Mouse (Mus musculus): Measurements from ENCODE around the gene Fxyd7. TPM values are rescaled to one million over a fixed set of nuclear protein-coding genes. Genes with fewer than 3 reads are reported as not detected.

Fxyd7 gene
- polyA plus RNA-seq, 1 experiment from 2014 or later = 239 TPM

DNA sequence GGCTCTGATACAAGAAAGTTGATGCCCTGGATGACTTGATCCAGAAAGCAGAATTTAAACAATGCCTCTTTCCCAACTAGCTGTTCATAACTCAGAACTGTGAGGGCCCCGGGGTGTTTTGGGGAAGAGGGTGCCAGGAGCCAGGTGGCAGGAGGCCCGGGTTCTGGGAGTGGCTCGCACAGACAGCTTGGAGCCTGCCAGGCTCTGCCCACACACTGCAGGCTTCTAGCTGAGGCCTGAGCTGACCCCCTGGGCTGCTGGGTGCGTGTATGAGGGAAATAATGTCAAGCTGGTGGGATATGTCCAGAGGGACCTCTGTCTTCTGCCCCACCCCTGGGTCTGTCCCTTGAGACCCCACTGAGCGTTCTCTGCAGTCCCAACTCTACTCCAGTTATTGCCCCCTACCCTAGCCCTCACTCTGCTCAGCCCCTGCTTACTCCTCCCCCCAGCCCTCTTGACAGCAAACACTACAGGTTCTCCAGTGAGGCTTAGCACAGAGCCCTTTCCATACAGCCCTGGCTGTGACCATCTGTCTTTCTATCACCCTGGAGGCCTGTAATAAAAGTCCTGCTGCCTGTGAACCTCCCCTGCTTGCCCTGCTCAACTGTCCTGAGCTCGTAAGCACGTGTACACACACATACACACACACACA, 22.9 kb upstream of the Fxyd7 start:
- WGBS = 56% methylated on average over 7 of the region's 7 CpGs
- Histone ChIP-seq H3K4me1 (replicated peaks) (peaks cover 10% of the 10 kb centered on the region; the same call in 1 of the 2 replicates), H3K9ac (no peak overlapping the region), H3K27me3 (no peaks in the 10 kb centered on the region), H3K27ac (replicated peaks) (no peak overlapping the region), H3K36me3 (no peaks in the 10 kb centered on the region), H3K4me2 (no peak overlapping the region), H3K4me3 (no peak overlapping the region), H3K9me3 (no peaks in the 10 kb centered on the region)
- no peak for ATAC-seq (ENCODE audit: low read depth)

DNA sequence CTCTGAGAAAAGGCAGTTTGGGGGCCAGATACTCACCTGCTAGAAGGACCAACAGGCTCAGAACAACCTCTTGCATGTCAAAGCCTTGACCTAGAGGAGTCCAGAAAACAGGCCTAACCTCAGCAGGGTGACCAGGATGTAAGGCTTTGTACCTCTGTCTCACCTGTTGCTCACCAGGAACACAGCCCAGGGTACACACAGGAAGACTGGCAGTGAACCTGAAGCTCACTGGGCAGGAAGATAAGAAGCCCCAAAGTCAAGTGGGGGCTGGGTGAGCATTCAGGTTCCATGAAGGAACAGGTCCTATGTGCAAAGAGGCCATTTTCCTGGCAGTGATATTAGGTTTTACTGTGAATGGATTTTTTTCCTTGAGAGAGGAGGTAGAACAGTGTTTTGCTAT, 22.3 kb upstream of the Fxyd7 start:
- ATAC-seq (ENCODE audit: low read depth) = no peak
- no peak overlapping the region for H3K9ac ChIP-seq
- H3K4me3 ChIP-seq = no peak overlapping the region
- no peaks in the 10 kb centered on the region for H3K27me3 ChIP-seq
- H3K27ac ChIP-seq (replicated peaks) = no peak overlapping the region
- peaks cover 10% of the 10 kb centered on the region; the same call in 1 of the 2 replicates for H3K4me1 ChIP-seq (replicated peaks)
- no peaks in the 10 kb centered on the region for H3K9me3 ChIP-seq
- no peaks in the 10 kb centered on the region for H3K36me3 ChIP-seq
- no peak overlapping the region for H3K4me2 ChIP-seq

DNA sequence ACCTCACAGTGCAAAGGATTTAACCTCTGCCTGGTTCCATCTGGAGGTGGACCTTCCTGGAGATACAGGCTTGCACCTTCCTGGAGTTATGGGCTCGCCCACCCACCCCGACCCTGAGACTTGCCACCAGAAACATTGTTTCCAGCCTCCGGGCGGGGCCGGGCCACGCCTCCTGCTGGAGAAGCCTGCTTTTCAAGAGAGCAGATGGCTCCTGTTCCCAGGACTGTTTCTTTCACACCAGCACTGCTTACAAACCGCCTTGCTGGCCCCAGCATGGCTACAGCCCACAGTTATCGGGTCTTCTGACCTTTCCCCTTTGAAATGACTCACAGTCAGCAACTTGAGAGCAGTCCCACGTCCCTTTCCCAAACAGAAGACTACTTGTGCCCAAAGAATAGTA, 21.1 kb upstream of the Fxyd7 start:
- Histone ChIP-seq H3K27me3 (no peaks in the 10 kb centered on the region), H3K4me1 (replicated peaks) (peaks cover 7% of the 10 kb centered on the region; the same call in 1 of the 2 replicates), H3K36me3 (no peaks in the 10 kb centered on the region), H3K4me3 (no peak overlapping the region), H3K9ac (no peak overlapping the region), H3K27ac (replicated peaks) (no peak overlapping the region), H3K9me3 (no peaks in the 10 kb centered on the region), H3K4me2 (no peak overlapping the region)
- ATAC-seq (ENCODE audit: low read depth) = no peak
- whole genome bisulfite sequencing = 38% methylated on average over 9 of the region's 9 CpGs

DNA sequence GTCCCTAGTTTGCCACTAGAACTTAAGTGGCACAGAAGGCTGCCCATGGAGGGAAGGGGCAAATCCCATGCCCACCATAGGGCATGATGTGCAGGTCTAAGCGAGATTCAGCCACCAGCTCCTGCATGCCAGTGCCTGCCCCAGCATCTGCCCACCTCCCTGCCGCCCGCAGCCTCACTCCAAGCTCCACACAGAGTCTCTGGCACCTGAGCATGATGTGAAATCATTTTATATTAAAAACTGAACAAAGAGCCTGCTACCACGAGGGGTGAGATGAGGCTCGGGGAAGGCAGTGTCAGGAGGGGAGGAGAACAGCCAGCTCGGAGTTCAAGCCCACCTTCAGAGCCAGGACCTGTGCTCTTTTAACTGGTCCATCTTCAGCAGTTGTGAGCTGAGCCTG, 19.1 kb upstream of the Fxyd7 start:
- WGBS = 83% methylated on average over 6 of the region's 6 CpGs
- Histone ChIP-seq H3K36me3 (no peaks in the 10 kb centered on the region), H3K4me1 (replicated peaks) (peaks cover 4% of the 10 kb centered on the region; the same call in 1 of the 2 replicates), H3K4me2 (no peak overlapping the region), H3K27ac (replicated peaks) (no peak overlapping the region), H3K27me3 (no peaks in the 10 kb centered on the region), H3K9ac (no peak overlapping the region), H3K4me3 (no peak overlapping the region), H3K9me3 (no peaks in the 10 kb centered on the region)
- no peak for ATAC-seq (ENCODE audit: low read depth)

DNA sequence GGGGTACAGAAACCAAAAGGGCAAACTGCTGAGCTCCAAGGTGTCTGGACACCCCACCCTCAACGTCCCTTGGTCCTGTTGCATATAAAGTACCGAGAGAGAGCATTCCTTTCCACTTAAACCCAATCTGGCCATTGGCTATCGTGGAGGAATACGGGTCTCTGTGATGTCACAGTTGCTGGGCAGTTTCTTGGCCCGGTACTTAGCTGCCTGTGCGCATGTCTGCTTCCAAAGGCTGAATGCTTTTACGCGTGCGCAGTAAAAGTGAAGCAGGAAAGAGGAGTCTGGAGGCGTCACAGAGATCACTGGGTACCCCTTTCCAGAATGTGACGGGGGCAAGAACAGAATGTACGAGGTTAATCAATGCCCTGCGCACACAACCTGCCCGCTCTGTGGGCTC, 18.2 kb upstream of the Fxyd7 start:
- Histone ChIP-seq H3K4me1 (replicated peaks) (peaks cover 4% of the 10 kb centered on the region; the same call in 1 of the 2 replicates), H3K27ac (replicated peaks) (no peak overlapping the region), H3K4me3 (no peak overlapping the region), H3K9ac (no peak overlapping the region), H3K36me3 (no peaks in the 10 kb centered on the region), H3K9me3 (no peaks in the 10 kb centered on the region), H3K27me3 (no peaks in the 10 kb centered on the region), H3K4me2 (no peak overlapping the region)
- 87% methylated on average over 14 of the region's 14 CpGs for WGBS
- ATAC-seq (ENCODE audit: low read depth) = no peak

DNA sequence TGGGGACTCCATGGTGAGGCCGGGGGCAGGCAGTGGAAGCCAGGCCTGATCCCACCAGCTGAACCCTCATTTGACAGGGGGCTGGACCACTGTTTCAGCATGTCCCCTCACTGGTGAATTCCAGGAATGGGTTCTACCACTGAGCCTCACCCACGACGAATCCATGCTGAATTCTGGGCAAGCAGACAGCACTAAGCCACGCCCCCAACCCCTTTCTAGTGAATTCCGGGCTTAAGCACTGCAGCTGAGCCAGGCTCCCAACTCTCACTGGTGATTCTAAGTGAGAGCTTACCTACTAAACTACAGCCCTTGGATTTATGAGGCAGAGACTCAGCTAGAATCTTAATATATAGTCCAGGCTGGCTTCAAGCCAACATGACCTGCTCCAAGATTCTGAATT, 16.6 kb upstream of the Fxyd7 start:
- no peak overlapping the region for H3K27ac ChIP-seq (replicated peaks)
- no peaks in the 10 kb centered on the region; the same call in 1 of the 2 replicates for H3K4me1 ChIP-seq (replicated peaks)
- no peak overlapping the region for H3K9ac ChIP-seq
- peak; percentile 32; the same call in 1 of the 2 replicates for ATAC-seq (ENCODE audit: low read depth)
- no peaks in the 10 kb centered on the region for H3K27me3 ChIP-seq
- H3K36me3 ChIP-seq = no peaks in the 10 kb centered on the region
- H3K4me2 ChIP-seq = no peak overlapping the region
- no peak overlapping the region for H3K4me3 ChIP-seq
- H3K9me3 ChIP-seq = no peaks in the 10 kb centered on the region
- WGBS = 45% methylated on average over 5 of the region's 5 CpGs

DNA sequence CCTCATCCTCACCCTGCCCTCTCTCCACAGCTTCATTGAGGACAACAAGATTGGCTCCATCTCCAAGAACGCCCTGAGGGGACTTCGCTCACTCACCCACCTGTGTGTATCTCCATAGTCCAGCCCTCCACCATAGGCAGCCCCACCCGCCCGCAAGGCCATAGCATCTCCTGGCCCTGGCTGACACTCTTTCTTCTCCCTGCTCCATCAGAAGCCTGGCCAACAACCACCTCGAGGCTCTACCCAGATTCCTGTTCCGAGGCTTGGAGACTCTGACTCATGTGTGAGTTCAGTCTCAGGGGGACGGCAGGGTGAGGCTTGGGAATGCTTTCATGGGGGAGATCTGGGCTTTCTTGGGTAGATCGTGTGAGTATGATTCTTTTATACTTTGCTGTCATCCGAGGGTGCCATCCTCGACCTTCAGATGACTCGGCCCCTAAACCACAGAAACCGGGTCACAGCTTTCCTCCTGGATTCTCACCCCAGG, 11.8 kb upstream of the Fxyd7 start:
- no peak overlapping the region for H3K4me3 ChIP-seq
- H3K27me3 ChIP-seq = no peaks in the 10 kb centered on the region

DNA sequence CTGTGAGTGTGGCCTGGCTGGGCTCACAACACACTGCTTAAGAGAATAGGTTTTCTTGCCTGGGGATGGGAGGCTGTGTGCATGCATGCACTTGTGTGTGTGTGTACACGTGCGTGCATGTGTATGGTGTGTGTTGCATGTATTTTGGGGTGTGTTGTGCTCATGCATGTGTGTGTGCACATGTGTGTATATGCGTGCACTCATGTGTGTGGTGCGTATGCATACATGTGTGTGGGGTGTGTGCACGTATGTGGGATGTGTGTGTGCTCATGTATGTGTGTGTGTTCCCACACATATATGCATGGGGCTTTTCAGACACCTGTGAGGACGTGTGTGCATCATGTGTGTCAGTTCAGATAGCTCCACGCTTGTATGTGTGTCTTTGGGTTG, 9.3 kb upstream of the Fxyd7 start:
- Histone ChIP-seq H3K9ac (no peak overlapping the region), H3K27ac (replicated peaks) (no peak overlapping the region), H3K36me3 (no peaks in the 10 kb centered on the region), H3K4me2 (peak overlapping the region; percentile 33), H3K9me3 (no peaks in the 10 kb centered on the region), H3K27me3 (no peaks in the 10 kb centered on the region), H3K4me1 (replicated peaks) (no peaks in the 10 kb centered on the region; the same call in 1 of the 2 replicates), H3K4me3 (no peak overlapping the region)
- 85% methylated on average over 7 of the region's 7 CpGs for WGBS
- ATAC-seq (ENCODE audit: low read depth) = no peak

More for the DNA sequence above, 11.8 kb upstream of the Fxyd7 start:
- Histone ChIP-seq H3K4me2 (no peak overlapping the region), H3K9ac (no peak overlapping the region), H3K36me3 (no peaks in the 10 kb centered on the region), H3K27ac (replicated peaks) (no peak overlapping the region), H3K9me3 (no peaks in the 10 kb centered on the region), H3K4me1 (replicated peaks) (no peaks in the 10 kb centered on the region; the same call in 1 of the 2 replicates)
- ATAC-seq (ENCODE audit: low read depth) = no peak
- WGBS = 88% methylated on average over 12 of the region's 12 CpGs

DNA sequence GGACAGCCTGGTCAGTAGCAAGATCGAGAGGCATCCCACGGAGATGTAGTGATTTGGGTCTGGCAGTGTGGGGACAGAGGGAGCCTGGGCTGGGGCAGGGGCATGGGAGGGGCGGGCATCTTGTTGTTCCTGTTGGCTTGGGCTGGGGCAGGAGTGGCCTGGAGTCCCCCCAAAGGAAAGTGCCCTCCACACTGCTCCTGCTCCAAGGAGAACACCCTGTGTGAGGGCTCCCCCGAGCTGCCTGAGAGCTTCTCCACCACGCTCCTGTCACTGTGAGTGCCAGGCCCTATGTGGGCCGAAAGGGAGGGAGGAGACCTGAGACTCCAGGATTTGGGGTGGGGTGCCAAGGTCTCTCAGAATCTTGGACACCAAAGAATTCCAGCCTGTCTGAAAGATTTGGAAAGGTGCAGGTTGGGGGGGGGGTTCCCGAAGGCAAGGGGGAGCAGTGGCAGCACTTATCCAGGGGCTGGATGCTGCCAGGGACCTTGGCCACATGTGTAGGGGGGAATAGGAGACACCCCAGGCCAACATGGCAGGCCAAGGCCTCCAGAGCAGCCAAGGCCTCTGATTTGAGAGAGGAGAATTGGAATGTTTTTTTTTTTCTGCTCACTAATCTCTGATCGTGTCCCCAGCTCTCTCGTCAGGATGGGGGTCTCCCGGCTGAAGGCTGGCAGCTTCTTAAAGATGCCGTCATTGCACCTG, 8.8 kb upstream of the Fxyd7 start:
- peak overlapping the region; percentile 33 for H3K4me2 ChIP-seq
- H3K4me1 ChIP-seq (replicated peaks) = peaks cover 5% of the 10 kb centered on the region
- peak overlapping the region; percentile 49 for H3K9ac ChIP-seq
- no peak overlapping the region for H3K4me3 ChIP-seq
- no peaks in the 10 kb centered on the region for H3K36me3 ChIP-seq
- 67% methylated on average over 11 of the region's 11 CpGs for WGBS
- H3K9me3 ChIP-seq = no peaks in the 10 kb centered on the region
- peaks cover 2% of the 10 kb centered on the region; the same call in 1 of the 2 replicates for H3K27me3 ChIP-seq
- H3K27ac ChIP-seq (replicated peaks) = peak overlapping the region; percentile 56; the same call in 1 of the 2 replicates
- no peak for ATAC-seq (ENCODE audit: low read depth)

DNA sequence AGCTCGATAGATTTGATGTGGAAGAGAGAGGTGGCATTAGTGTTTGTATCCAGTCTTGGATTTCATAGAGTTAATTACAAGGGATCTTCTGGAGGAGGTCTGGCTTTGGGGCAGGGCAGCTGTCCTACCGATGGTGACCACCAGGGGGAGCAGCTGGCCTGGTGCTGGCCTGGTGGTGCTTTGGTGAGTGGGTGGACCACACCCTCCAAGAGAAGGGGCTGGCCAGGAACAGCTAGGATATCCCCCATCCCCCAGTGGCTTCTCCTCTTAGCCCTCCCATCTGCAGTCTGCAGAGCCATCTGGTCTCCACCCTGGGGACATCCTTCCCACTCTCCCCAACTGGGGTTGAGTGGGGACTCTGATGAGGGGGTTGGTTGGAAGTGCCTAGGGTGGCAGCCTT, 7.8 kb upstream of the Fxyd7 start, which contains the start of gene Lgi4:
Gene Lgi4, plus strand, starts transcription at position 235 of the 400 bp plus-strand sequence.
- Histone ChIP-seq H3K27ac (replicated peaks) (peak within 1 kb of the TSS; percentile 56; the same call in 1 of the 2 replicates), H3K9me3 (no peaks in the 10 kb centered on the region), H3K27me3 (peaks cover 12% of the 10 kb centered on the region), H3K4me1 (replicated peaks) (peaks cover 14% of the 10 kb centered on the region), H3K4me2 (peak within 1 kb of the TSS; percentile 33), H3K9ac (peak within 1 kb of the TSS; percentile 49), H3K4me3 (no peak within 1 kb of the TSS), H3K36me3 (no peaks in the 10 kb centered on the region)
- peak; percentile 59 for ATAC-seq (ENCODE audit: low read depth)
- 4% methylated on average over 2 of the region's 2 CpGs for WGBS

DNA sequence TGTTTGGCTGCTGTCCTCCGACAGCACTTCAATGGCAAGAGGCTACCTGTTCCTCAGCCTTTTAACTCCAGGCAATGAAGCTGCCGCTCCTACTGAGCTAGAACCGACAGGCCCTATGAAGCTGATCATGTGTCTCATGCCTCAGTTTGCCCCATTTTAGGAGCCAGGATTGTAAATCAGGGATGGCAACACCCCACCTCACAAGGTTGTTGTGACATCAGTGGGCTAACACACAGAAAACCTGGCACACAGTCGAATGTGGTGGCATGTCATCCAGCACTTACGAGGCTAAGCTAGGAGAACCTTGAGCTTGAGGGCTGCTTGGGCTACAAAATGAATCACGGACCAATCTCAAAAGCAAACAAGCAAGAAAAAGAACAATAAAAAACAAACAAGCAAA, 6.9 kb upstream of the Fxyd7 start:
- Histone ChIP-seq H3K4me2 (no peak overlapping the region), H3K27me3 (peaks cover 21% of the 10 kb centered on the region), H3K27ac (replicated peaks) (no peak overlapping the region), H3K9ac (no peak overlapping the region), H3K9me3 (no peaks in the 10 kb centered on the region), H3K36me3 (no peaks in the 10 kb centered on the region), H3K4me1 (replicated peaks) (peaks cover 18% of the 10 kb centered on the region), H3K4me3 (no peak overlapping the region)
- no peak for ATAC-seq (ENCODE audit: low read depth)
- 87% methylated on average over 6 of the region's 6 CpGs for WGBS

DNA sequence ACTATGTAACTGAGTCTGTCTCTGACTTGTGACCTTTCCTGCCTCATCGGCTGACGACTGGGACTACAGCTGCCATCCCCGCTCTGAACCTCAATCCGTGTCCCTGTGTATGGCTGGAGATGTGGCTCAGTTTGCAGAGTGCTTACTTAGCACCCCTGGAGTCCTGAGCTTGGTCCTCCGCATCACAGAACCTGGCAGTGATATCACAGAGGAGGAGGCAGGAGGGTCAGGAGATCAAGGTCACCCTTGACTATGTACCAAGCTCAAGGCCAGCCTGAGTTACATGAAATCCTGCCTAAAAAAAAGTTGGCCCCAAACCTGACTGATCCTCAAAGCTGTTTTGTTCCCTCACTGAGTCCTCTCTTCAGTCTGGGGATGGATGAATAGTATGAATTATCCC, 6.5 kb upstream of the Fxyd7 start:
- H3K4me3 ChIP-seq = no peak overlapping the region
- no peak overlapping the region for H3K9ac ChIP-seq
- 70% methylated on average over 5 of the region's 5 CpGs for WGBS
- H3K9me3 ChIP-seq = no peaks in the 10 kb centered on the region
- H3K36me3 ChIP-seq = no peaks in the 10 kb centered on the region
- no peak overlapping the region for H3K27ac ChIP-seq (replicated peaks)
- ATAC-seq (ENCODE audit: low read depth) = no peak
- peaks cover 21% of the 10 kb centered on the region for H3K4me1 ChIP-seq (replicated peaks)
- peaks cover 25% of the 10 kb centered on the region for H3K27me3 ChIP-seq
- no peak overlapping the region for H3K4me2 ChIP-seq

Measured in neural tube, embryonic 13.5 days (tissue).